Mouse (Mus musculus) adrenal gland, postnatal 36 days (tissue): ENCODE measurements around the gene Spata2l. TPM values are rescaled to one million over a fixed set of nuclear protein-coding genes. Genes with fewer than 3 reads are reported as not detected.
A peak's percentile ranks its signal among the peaks of the same experiment; 100 is the strongest.
"Not testable (repeated sequence)": the region's sequence is repeated elsewhere in the genome, so short reads cannot be mapped to it uniquely, and the experiment has no call there.

Experiments
- DNase-seq, 2 experiments: peaks; one replicate each; pipeline ENCODE4 v3.0.0; 2021; ENCODE audit warnings: mixed read lengths in 1 of 2
- total RNA-seq, 2 experiments: library from RNA; stranded (reverse); gene quantifications; 2 replicates each; pipeline ENCODE4 v1.2.3; 2021

Gene Spata2l
- total RNA-seq, 2 experiments from 2014 or later = 16.8 to 21.4 TPM

DNA sequence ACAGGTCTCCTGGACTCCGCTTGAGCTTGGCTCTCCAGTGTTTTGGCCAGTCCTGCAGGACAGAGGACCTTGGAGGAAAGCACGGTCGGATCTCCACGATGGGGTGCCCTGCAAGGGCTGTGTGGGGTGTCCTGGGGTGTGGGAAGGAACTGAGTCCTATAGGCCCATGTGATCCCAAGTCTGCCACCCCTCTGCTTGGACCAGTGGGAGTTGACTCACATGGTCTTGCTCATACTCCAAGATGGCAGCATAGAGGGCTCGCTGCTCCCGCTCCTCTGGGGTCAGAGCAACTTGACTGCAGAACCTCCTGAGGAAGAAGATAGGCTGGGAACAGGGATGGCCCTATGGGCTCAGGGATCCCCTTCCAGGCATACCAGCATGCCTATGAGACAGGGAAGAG, 11.7 kb upstream of the Spata2l start:
- DNase-seq = no peak

DNA sequence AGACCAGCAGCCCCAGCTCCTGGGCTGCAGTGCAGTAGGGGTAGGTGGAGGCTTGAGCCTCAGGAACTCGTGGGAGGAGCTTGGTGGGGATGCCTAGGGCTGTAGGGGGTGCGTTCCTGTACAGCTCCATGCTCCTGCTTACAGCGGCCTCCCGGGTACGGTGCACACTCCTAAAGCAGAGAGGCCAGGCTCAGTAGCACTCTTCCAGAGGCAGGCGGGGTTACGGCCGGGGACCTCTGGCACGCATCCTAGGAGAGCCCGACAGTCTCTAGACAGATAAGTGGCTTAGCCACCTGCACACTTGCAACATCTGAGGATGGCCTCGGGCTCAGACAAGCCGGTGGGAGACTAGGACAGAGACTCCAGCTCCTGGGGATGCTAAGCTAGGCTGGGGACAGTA, 9.5 kb upstream of the Spata2l start:
- no peak for DNase-seq

GRCm38 (mm10) chr8:123244382-123244781, 8.3 kb upstream of the Spata2l start:
- no peak for DNase-seq

- DNase-seq = peak in 1 of 2 experiments; percentile 34
Measured at GRCm38 (mm10) chr8:123243053-123243452, 7.0 kb upstream of the Spata2l start.

DNA sequence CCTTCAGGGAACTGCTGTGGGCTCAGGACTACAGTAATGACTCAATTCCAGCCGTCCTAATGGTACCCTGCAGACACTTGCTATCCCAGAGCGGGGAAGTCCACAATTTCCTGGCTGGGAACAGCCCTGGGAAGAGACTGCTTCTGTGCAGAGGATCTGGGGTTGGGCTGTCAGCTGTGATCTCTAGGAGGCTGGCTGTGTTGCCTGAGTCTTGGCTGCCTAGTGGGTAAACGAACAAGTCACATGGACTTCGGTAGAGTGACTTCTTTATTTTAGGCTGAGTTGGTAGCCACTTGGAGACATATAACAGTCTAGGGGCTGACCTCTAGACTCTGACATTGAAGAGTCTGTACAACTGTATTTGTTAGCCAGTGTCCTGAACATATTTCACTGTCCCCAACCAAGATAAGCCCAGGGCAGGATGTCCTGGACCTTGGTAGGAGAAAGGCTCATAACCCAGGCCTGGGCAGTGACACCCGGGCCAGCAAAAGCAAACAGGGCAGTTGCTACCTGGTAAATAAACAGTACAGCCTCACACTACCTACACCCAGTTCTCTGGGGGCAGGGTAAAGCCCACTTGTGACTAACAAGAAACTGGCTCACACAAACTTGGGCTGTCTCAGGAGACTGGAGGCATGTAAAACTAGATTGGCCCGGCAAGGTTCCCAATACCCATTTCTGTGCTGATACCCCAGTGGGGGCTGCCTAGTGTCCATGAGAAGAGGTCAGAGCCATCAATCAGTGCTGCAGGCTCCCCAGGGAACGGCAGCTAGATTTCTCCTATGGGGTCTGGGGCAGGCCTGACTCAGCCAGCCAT, 6.3 kb upstream of the Spata2l start:
- DNase-seq = no peak

DNA sequence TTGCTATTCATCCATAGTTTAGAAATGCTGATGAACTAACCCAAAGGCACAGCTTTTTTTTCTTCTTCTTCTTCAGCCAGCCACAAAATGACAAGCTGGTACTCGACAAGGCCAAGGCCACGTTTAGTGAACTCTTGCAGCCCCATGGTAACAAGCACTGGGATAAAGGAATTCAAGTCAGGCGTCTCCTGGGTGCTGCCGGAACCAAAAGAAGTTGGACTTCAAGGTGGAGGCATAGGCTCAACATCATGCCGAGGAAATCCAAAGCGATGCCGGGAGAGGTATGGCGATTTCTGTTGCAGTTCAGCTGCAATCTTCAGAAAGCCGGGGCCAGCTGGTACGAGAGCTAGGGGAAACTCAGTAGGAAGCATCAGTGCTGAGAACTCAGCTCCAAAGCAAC, 3.4 kb upstream of the Spata2l start:
- peak; percentile 57 to 63 for DNase-seq

DNA sequence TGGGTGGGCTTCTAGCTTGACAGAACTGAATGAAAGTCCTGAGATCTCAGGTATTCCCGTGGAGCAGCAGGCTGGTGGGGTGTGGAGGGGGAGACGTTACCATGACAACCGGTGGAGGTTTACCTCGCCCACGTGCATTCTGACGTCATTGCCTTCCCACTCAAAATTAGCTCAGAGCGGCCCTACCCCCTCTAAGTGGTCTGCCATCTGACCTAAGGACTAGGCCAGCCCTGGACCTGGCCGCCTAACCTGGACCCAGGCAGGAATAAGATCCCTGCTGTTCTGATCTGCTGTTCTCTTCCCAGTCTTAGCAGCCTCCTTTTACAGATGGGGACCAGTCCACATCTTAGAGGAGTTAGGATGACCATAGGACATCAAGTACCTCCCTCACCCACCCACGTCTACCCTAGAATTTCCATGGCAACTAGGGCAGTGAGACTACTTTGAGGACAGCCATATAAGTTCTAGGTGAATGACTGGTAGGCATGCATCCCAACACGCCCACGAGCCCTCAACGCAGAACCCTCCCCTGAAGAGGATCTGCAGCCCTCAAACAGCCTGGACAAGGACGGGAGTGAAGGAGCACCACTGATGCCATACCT, 1.0 kb downstream of the Spata2l start:
- DNase-seq = no peak

DNA sequence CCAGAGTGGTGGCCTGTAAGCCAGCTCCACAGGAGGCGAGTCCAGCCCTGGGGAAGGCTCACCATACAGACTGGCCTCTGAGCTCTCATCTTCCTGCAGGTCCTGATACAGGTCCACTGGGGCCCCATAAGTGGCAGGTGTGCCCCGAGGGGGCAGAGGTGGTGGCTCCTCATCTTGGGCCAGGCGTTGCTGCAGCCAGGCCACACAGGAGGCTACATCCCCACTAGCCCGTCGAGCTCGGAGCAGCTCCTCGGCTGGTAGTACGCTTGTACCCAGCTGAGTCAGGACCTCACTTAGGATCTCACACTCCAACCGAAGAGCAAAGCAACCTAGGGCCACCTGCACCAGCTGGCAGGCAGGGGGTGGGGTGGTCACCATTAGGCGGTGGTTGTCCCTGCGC, 2.3 kb downstream of the Spata2l start:
- DNase-seq = no peak

- no peak for DNase-seq
Measured at GRCm38 (mm10) chr8:123233300-123233699, 2.7 kb downstream of the Spata2l start.

- no peak for DNase-seq
Measured at GRCm38 (mm10) chr8:123232553-123232952, 3.5 kb downstream of the Spata2l start.

- DNase-seq = peak in 1 of 2 experiments; percentile 28
Measured at GRCm38 (mm10) chr8:123231742-123232141, 4.3 kb downstream of the Spata2l start.

DNA sequence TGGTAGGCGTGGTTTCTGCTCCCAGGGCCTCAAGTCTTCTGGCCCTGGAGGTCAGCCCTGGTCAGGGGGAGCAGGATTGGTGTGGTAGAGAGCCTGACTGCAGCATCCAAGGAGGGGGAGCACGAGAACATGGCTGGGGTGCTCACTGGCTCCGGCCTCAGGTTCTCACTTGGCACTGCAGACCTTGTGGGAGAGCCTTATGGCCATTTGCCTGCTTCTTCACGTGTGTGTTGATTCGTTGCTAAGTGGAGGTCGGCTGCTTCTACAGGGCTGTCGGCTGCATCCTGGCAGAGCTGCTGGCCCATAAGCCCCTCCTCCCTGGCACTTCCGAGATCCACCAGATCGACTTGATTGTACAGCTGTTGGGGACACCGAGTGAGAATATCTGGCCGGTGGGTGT, 5.7 kb downstream of the Spata2l start:
- not testable (repeated sequence) for DNase-seq

- DNase-seq = no peak
Measured at GRCm38 (mm10) chr8:123228416-123228815, 7.6 kb downstream of the Spata2l start.

GRCm38 (mm10) chr8:123224278-123225266, 11.5 kb downstream of the Spata2l start, which contains the start of gene Cdk10:
Cdk10 (plus strand) TSS chr8:123224842.
- DNase-seq = peak; percentile 96 to 97

DNA sequence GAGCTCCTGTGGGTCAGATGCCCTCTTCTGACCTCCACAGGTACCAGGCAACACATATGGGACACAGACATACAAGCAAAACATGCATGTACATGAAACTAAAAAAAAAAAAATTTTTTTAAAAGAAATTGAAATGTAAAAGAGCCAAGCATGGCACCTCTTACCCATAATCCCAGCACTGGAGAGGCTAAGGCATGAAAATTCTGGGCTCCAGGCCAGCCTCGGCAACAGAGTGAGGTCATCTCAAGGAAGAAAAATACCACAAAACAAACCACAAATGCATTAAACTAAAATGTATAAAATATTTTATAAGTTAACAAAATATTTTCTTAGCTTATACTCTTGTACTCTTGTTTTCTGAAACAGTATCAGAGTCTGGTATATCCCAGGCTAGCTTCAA, 15.1 kb downstream of the Spata2l start:
- no peak for DNase-seq

GRCm38 (mm10) chr8:123215430-123215829, 20.6 kb downstream of the Spata2l start:
- DNase-seq = no peak

- DNase-seq = no peak
Measured at GRCm38 (mm10) chr8:123213118-123213772, 22.8 kb downstream of the Spata2l start.

DNA sequence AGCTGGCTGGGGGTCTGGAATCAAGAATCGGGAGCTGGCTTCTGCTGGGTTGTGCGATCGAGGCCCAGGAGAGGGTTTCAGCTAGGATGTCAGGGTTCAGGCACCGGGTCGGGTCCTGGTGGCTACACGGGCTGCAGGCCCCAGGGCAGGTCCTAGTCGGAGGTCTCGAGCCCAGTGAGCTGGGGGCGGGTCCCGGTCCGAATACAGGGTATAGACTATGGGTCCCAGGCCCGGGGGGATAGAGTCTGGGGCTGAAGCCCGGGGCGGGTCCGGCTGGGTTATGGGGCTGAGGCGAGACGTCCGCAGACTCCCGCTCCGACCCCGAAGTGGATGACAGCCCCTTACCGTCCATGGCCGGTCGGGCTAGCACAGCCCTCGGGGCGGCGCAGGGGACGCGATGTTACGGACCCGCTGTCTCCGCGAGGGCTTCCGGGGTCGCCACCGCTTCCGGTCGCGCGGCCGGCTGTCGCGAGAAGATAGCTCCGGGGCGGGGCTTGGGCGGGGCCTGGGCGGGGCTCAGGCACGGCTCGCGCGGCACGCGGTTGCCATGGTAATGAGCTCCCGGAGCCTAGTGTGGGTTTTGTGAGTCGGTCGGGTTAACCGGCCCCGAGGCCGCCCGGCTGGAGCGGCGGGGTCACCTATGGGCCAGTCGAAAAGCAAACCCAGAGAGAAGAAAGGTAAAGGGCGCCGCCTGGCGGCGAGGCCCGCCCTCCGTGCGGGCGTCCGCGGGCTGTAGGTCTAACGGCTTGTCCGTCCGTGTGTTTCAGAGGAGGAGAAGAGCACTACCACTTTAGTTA, 23.5 kb downstream of the Spata2l start, which contains the start of the genes Chmp1a and Spata33:
TSS of gene Chmp1a (minus strand) at position 443 of the 797 bp plus-strand sequence.
TSS of gene Spata33 (plus strand) at position 512 of the 797 bp plus-strand sequence.
- DNase-seq = peak; percentile 95 to 96

- DNase-seq = no peak
Measured at GRCm38 (mm10) chr8:123211876-123212275, 24.2 kb downstream of the Spata2l start.

DNA sequence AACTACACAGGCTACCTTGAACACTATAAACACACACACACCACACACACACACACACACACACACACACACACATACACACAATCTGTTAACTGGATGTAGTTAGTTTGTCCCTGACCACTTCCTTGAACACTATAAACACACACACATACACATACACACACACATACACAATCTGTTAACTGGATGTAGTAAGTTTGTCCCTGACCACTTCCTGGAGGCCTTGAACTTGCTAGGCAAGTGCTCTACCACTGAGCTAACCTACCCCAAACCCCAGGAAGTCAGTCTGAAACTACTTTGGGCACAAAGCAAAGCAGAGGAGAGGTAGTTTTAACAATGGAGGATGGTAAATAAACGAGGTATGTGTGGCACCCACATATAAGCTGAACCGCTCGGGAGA, 32.5 kb downstream of the Spata2l start:
- no peak for DNase-seq

DNA sequence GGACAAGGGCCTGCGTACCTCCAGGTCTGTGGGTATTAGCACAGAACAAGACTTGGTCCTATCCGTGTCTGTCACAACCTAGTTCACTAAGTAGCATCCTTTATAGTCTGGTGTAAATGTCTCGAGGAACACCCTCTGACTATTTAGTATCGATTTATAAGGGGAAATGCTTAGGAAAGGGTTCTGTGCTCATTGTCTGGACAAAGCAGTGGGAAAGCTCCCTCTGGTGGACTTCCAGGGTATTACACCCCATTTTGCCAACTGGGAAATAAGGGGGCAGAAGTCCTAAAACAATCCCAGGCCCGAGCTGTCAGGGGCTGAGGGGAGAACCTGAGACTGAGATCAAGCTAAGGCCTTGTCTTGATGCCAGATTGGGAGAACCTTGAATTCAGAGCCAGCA, 33.7 kb downstream of the Spata2l start:
- DNase-seq = peak; percentile 64 to 75
